Mouse (Mus musculus) stomach, embryonic 15.5 days (tissue): ENCODE measurements around the gene Pycr2. TPM values are rescaled to one million over a fixed set of nuclear protein-coding genes. Genes with fewer than 3 reads are reported as not detected.
A peak's percentile ranks its signal among the peaks of the same experiment; 100 is the strongest.
"Not testable (repeated sequence)": the region's sequence is repeated elsewhere in the genome, so short reads cannot be mapped to it uniquely, and the experiment has no call there.

Experiments used
- ATAC-seq: fragments of 200-750 bp; cut with Nextera tagmentation; 2 replicates; pipeline ENCODE4 v1.8.0; 2017; ENCODE audit warnings: low read depth, moderate number of reproducible peaks, moderate TSS enrichment; ENCODE audit not compliant: insufficient read depth, low FRiP score
- H3K27ac ChIP-seq: fragments of 300-500 bp; sonication (generic); 2 replicates; pipeline ENCODE4 v1.5.1; 2015; ENCODE audit warnings: mild to moderate bottlenecking, inconsistent platforms
- H3K27me3 ChIP-seq: fragments of 300-500 bp; sonication (generic); replicated peaks from 2 replicates; pipeline ENCODE4 v1.6.1; 2015; ENCODE audit warnings: inconsistent platforms
- H3K36me3 ChIP-seq: fragments of 300-500 bp; sonication (generic); 2 replicates; pipeline ENCODE4 v1.6.1; 2015; ENCODE audit warnings: inconsistent platforms
- H3K4me1 ChIP-seq: fragments of 300-500 bp; sonication (generic); 2 replicates; pipeline ENCODE4 v1.6.1; 2015; ENCODE audit warnings: inconsistent platforms
- H3K4me2 ChIP-seq: fragments of 300-500 bp; sonication (generic); 2 replicates; pipeline ENCODE4 v1.6.1; 2015; ENCODE audit warnings: mild to moderate bottlenecking, inconsistent platforms
- H3K4me3 ChIP-seq: fragments of 300-500 bp; sonication (generic); replicated peaks from 2 replicates; pipeline ENCODE4 v1.5.1; 2015; ENCODE audit warnings: inconsistent platforms
- H3K9ac ChIP-seq: fragments of 300-500 bp; sonication (generic); 2 replicates; pipeline ENCODE4 v1.6.1; 2015; ENCODE audit warnings: inconsistent platforms
- H3K9me3 ChIP-seq: fragments of 300-500 bp; sonication (generic); 2 replicates; pipeline ENCODE4 v1.6.1; 2016; ENCODE audit warnings: inconsistent platforms
- WGBS: fragments of 180-500 bp; shearing (Covaris S2); methylation state at CpG from one replicate; pipeline ENCODE4 v1.1.7; 2015; 5-methylcytosine and 5-hydroxymethylcytosine counted together
- polyA plus RNA-seq: library from polyadenylated mRNA; unstranded; fragments of >200 nt; fragmentation: Nextera tagmentation; extraction: Ambion mirVana; gene quantifications from 2 replicates; pipeline ENCODE4 v1.2.1, GENCODE M21; 2015

Pycr2 gene
- polyA plus RNA-seq, 1 experiment from 2014 or later = 101 TPM

DNA sequence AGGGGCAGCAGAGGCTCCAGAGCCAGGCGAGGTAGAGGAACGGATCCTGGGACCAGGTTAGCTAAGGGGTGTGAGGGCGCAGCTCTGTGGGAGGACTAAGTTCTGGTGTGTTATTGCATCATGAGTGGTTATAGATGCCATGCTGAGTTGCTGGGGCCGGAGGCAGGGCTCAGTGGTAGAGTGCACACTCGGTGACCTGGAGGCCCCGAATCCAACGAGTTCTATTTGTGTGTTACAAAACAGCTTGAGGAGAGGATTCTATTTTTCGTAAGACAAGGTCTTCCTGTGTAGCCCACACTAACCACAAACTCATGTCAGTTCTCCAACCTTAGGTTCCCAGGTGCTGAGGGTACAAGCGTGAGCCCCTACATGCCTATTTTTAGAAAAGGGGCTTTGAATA lies 19.6 kb upstream of the Pycr2 start:
- no peaks in the 10 kb centered on the region for H3K9me3 ChIP-seq
- no peak for ATAC-seq
- H3K27me3 ChIP-seq = no peaks in the 10 kb centered on the region
- no peak overlapping the region for H3K4me2 ChIP-seq
- no peaks in the 10 kb centered on the region for H3K4me1 ChIP-seq
- H3K27ac ChIP-seq = no peak overlapping the region
- no peak overlapping the region for H3K9ac ChIP-seq
- WGBS = 70% methylated on average over 9 of the region's 9 CpGs
- H3K36me3 ChIP-seq = no peaks in the 10 kb centered on the region
- H3K4me3 ChIP-seq = no peak overlapping the region

DNA sequence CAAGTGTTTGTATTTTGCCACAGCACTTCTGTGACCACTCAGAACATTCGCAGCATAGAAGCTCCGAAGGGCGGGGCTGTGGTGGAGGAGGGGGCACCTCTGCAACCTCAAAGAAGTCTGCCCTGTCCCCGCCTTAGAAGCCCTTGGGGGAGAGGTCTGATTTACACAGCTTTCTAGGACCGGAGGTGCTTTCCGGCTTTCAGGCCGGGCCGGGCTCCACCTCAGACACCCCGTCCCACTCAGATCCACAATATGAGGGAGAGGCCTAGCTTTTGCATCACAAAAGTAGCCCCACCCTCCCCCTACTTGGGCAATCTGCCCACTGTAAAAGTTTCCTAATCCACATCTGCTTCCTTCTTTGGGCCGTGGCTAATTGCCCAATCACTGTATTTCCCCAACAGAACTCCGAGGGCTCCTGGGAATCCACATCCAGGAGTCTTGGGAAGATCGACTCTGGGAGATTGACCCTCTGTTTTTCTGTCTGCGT lies 15.5 kb upstream of the Pycr2 start:
- peak; percentile 67 for ATAC-seq
- Histone ChIP-seq H3K4me2 (peak overlapping the region; percentile 45), H3K36me3 (no peaks in the 10 kb centered on the region), H3K9me3 (no peaks in the 10 kb centered on the region), H3K9ac (no peak overlapping the region), H3K27me3 (peaks cover 12% of the 10 kb centered on the region), H3K4me3 (no peak overlapping the region), H3K4me1 (no peaks in the 10 kb centered on the region), H3K27ac (peak overlapping the region; percentile 64)
- 4% methylated on average over 13 of the region's 13 CpGs for WGBS

DNA sequence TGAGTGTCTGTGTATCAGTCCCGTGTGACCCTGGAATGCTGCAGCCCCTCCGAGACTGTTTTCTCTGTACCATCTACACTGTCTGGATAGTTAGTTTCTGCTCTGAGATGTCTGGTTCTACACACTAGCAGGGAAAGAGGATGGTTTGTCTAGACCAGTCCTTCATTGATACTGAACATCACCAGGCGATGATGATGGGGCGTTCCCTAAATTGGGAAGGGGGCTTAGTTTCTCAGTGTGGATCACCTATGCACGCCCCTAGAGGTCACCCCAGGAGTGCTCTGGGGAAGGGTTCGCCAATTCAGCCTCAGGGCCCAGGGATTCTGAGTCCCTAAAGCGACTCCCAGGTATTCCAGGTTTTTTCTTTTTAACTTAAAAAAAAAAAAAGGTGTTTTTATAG lies 14.9 kb upstream of the Pycr2 start:
- Histone ChIP-seq H3K4me3 (no peak overlapping the region), H3K9me3 (no peaks in the 10 kb centered on the region), H3K9ac (no peak overlapping the region), H3K4me2 (peak overlapping the region; percentile 45), H3K27ac (peak overlapping the region; percentile 64; the same call in 1 of the 2 replicates), H3K4me1 (no peaks in the 10 kb centered on the region), H3K27me3 (peaks cover 15% of the 10 kb centered on the region), H3K36me3 (no peaks in the 10 kb centered on the region)
- WGBS = 43% methylated on average over 7 of the region's 7 CpGs
- ATAC-seq = no peak

DNA sequence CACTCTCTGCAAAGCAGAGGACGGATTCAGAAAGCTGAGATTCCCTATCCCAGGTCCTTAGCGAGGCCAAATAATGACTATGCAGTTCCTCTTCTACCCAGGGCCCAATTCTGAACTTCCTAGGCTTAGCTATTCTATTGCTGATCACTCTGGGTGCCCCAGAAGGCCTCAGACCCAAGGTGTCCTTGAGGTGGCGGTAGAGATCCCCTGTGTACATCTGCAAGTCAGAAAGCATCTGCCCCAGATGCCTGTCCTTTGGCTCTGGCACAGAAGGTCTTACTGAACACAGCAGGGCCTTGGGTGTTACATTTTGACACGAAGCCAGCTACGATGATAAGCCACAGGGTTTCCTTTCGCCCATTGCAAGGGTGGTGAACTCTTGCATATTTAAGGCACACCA lies 14.3 kb upstream of the Pycr2 start:
- Histone ChIP-seq H3K27me3 (peaks cover 19% of the 10 kb centered on the region), H3K36me3 (no peaks in the 10 kb centered on the region), H3K4me1 (no peaks in the 10 kb centered on the region), H3K4me3 (no peak overlapping the region), H3K9me3 (no peaks in the 10 kb centered on the region), H3K9ac (no peak overlapping the region), H3K4me2 (no peak overlapping the region), H3K27ac (no peak overlapping the region)
- ATAC-seq = no peak
- WGBS = 56% methylated on average over 6 of the region's 6 CpGs

DNA sequence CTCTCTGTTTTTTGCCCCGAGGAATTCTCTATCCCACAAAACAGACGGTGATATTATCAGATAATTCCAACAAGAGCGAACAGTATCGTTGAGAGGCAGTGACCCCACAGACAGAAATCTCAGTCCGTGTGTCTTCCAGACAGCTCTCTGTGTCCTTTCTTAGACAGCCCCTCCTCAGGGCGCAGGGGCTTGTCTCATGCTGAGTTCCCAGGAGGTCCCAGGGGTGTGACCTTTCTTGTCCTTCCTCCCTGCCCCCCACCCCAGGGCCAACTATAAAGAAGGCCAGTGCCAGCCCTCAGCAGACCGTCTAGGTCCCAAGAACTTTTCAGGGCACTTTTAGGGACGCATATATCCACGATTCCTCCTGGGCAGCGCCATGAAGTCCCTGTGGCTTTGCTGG lies 11.3 kb upstream of the Pycr2 start, which contains the start of gene Lefty2:
TSS of gene Lefty2 (plus strand) at position 301 of the 400 bp plus-strand sequence.
- no peaks in the 10 kb centered on the region for H3K36me3 ChIP-seq
- ATAC-seq = no peak
- 62% methylated on average over 10 of the region's 10 CpGs for WGBS
- H3K4me1 ChIP-seq = no peaks in the 10 kb centered on the region
- no peak within 1 kb of the TSS for H3K9ac ChIP-seq
- H3K27ac ChIP-seq = no peak within 1 kb of the TSS
- peaks cover 27% of the 10 kb centered on the region for H3K27me3 ChIP-seq
- no peak within 1 kb of the TSS for H3K4me2 ChIP-seq
- no peak within 1 kb of the TSS for H3K4me3 ChIP-seq
- H3K9me3 ChIP-seq = no peaks in the 10 kb centered on the region

DNA sequence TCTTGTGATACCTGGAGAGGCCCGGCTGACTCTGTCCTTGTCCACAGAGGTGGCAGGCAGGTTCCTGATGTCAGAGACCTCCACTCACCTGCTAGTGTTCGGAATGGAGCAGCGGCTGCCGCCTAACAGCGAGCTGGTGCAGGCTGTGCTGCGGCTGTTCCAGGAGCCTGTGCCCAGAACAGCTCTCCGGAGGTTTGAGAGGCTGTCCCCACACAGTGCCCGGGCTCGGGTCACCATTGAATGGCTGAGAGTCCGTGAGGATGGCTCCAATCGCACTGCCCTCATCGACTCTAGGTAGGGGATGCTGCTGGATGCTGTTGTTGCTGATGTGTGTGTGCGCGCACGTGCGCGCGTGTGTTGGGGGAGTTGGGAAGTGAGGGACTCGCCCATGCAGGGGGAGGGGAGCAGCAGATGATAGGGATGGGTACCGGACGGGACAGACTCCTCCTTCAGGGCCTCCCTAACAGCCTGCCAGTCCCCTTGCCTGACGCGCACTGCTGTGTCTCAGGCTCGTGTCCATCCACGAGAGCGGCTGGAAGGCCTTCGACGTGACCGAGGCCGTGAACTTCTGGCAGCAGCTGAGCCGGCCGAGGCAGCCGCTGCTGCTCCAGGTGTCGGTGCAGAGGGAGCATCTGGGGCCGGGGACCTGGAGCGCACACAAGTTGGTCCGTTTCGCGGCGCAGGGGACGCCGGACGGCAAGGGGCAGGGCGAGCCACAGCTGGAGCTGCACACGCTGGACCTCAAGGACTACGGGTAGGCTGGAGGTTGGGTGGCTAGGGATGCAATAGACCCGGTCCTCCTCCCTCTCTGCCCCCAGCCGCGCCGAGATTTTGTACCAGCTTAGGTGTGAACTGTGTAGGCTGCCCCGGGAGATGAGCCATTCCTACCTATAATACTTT lies 9.8 kb upstream of the Pycr2 start:
- peak; percentile 36; the same call in 1 of the 2 replicates for ATAC-seq
- WGBS = 6% methylated on average over 46 of the region's 51 CpGs

DNA sequence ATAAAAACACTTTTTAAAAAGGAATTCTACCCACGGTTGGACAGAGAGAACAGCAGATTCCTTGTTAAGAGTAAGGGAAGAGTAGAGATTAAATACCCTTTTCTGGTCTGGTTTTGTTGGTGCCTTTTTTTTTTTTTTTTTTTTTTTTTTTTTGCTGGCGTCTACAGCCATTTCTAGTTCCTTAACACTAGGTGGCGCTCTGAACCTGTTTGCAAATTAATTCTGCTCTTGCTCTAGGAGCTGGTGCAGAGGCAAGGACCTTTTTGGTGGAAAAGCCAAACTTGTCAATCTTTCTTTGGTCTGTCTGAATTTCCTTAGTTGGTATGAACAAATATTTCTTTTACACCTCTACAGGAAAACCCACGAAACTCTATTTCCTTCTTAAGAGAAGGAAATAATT lies 3.0 kb upstream of the Pycr2 start:
- 2% methylated on average over 4 of the region's 4 CpGs for WGBS

More for the DNA sequence above, 9.8 kb upstream of the Pycr2 start:
- Histone ChIP-seq H3K4me3 (peak overlapping the region; percentile 16), H3K4me2 (peak overlapping the region; percentile 35), H3K27me3 (peaks cover 27% of the 10 kb centered on the region)
- H3K9ac ChIP-seq, H3K9me3 ChIP-seq, H3K36me3 ChIP-seq, H3K27ac ChIP-seq, H3K4me1 ChIP-seq: not testable (repeated sequence)

DNA sequence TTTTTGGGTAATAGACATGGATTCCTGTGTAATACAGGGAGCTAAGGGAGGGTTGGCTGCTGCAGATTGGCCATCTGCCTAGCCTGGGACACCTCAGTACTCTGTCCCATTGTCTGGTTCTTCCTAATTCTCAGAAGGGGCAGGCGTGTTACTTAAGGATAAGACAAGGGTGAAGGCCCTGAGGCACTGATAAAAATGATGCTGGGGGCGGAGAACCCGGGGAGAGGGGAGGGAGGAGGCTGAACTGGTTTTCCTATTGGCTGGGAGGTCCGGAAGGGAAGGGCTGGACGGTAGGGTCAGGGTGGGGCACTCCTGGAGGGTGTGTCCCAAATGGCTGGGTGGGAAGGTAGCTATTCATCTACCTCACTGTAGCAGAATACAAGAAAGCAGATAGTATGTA lies 1.2 kb upstream of the Pycr2 start:
- Histone ChIP-seq H3K4me2 (no peak overlapping the region), H3K4me3 (no peak overlapping the region), H3K9ac (no peak overlapping the region), H3K27me3 (no peaks in the 10 kb centered on the region), H3K4me1 (peaks cover 19% of the 10 kb centered on the region), H3K27ac (no peak overlapping the region), H3K36me3 (peaks cover 18% of the 10 kb centered on the region), H3K9me3 (no peaks in the 10 kb centered on the region)
- peak; percentile 82 for ATAC-seq
- WGBS = 28% methylated on average over 5 of the region's 5 CpGs

More for the DNA sequence above, 3.0 kb upstream of the Pycr2 start:
- H3K36me3 ChIP-seq = peaks cover 2% of the 10 kb centered on the region
- H3K4me2 ChIP-seq = no peak overlapping the region
- no peak overlapping the region for H3K9ac ChIP-seq
- ATAC-seq = no peak
- H3K9me3 ChIP-seq = no peaks in the 10 kb centered on the region
- H3K27ac ChIP-seq = no peak overlapping the region
- H3K27me3 ChIP-seq = no peaks in the 10 kb centered on the region
- no peak overlapping the region for H3K4me3 ChIP-seq
- H3K4me1 ChIP-seq = peaks cover 17% of the 10 kb centered on the region

DNA sequence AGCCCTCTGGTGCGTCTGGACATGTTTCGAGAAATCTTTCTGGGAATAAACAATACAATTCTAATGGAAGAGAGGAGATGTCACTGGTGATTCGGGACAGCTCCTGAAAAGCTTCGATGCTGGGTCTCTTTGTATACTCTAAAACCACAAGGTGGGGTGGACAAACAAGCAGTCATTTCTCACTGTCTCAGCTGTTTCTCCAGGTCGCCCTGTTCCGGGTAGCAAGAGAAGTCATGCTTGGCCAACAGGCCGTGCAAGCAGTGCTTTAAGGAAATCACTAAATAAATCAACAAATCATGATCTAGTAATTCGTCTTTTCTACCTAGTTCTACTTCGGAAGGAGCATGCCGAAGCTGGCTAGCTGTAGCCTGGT lies 441 bp upstream of the Pycr2 start:
- Histone ChIP-seq H3K9ac (no peak overlapping the region), H3K4me2 (peak overlapping the region; percentile 66), H3K9me3 (no peaks in the 10 kb centered on the region), H3K4me3 (peak overlapping the region; percentile 68), H3K27me3 (no peaks in the 10 kb centered on the region), H3K4me1 (peaks cover 19% of the 10 kb centered on the region), H3K36me3 (peaks cover 20% of the 10 kb centered on the region), H3K27ac (peak overlapping the region; percentile 84)
- ATAC-seq = no peak
- 25% methylated on average over 10 of the region's 10 CpGs for WGBS

DNA sequence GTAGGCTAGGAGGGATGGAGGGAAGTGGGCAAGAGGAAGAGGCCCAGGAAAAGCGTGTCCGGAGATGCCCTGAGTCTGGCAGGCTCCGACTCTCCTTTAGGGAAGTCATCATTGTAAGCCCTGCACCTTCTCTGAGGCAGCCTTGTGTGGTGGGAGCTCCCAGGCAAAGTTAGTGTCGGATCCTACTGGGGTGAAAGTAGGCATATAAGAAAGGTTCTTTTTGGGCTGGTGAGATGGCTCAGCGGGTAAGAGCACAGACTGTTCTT lies 655 bp downstream of the Pycr2 start:
- peaks cover 20% of the 10 kb centered on the region for H3K36me3 ChIP-seq
- WGBS = 3% methylated on average over 5 of the region's 5 CpGs
- peak overlapping the region; percentile 64 for H3K9ac ChIP-seq
- H3K4me3 ChIP-seq = peak overlapping the region; percentile 68
- H3K27ac ChIP-seq = peak overlapping the region; percentile 81
- H3K27me3 ChIP-seq = no peaks in the 10 kb centered on the region
- H3K4me1 ChIP-seq = peaks cover 19% of the 10 kb centered on the region
- no peaks in the 10 kb centered on the region for H3K9me3 ChIP-seq
- H3K4me2 ChIP-seq = peak overlapping the region; percentile 66
- ATAC-seq = no peak

DNA sequence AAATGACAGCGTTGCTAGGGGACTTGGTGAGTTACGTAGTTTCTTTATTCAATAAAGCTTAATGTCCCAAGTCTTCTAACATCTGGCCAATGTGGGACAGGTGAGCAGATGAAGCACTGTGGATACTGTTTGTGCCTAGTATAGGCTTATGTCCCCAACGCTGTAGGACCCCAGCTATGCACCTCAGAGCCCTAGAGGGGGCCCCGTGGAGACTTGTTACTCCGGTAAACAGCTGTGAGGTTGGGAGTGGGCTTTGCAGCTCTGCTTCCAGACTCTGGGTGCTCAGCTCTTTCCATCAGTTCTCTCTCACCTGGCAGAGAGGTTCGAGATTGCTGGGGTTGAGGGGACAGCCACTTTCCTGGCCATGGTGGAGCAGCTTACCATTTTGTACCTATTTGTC lies 1.2 kb downstream of the Pycr2 start:
- Histone ChIP-seq H3K27ac (no peak overlapping the region), H3K4me1 (peaks cover 19% of the 10 kb centered on the region), H3K4me3 (peak overlapping the region; percentile 68), H3K9ac (0 out of 2 replicates have a peak overlapping the region, but pooled peaks have one; percentile 12), H3K9me3 (no peaks in the 10 kb centered on the region), H3K27me3 (no peaks in the 10 kb centered on the region), H3K36me3 (peaks cover 20% of the 10 kb centered on the region), H3K4me2 (peak overlapping the region; percentile 66)
- ATAC-seq = no peak
- 62% methylated on average over 6 of the region's 6 CpGs for WGBS

DNA sequence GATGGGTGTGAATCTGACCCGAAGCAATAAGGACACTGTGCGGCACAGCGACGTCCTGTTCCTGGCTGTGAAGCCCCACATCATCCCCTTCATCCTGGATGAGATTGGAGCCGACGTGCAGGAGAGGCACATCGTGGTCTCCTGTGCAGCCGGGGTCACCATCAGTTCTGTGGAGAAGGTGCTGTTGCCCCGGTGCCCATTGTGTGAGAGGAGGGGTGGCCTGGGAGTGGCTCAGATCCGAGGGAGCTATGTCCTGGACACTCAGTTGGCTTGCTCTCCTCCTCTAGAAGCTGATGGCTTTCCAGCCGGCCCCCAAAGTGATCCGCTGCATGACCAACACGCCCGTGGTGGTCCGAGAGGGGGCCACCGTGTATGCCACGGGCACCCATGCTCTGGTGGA lies 1.8 kb downstream of the Pycr2 start:
- H3K9ac ChIP-seq = no peak overlapping the region
- 90% methylated on average over 17 of the region's 17 CpGs for WGBS
- peaks cover 20% of the 10 kb centered on the region for H3K36me3 ChIP-seq
- no peak for ATAC-seq
- peaks cover 19% of the 10 kb centered on the region for H3K4me1 ChIP-seq
- no peaks in the 10 kb centered on the region for H3K27me3 ChIP-seq
- H3K4me3 ChIP-seq = peak overlapping the region; percentile 68; the same call in 1 of the 2 replicates
- H3K9me3 ChIP-seq = no peaks in the 10 kb centered on the region
- H3K27ac ChIP-seq = no peak overlapping the region
- peak overlapping the region; percentile 66 for H3K4me2 ChIP-seq
